Mouse (Mus musculus): ENCODE measurements around the gene Pdcd7. TPM values are rescaled to one million over a fixed set of nuclear protein-coding genes. Genes with fewer than 3 reads are reported as not detected.
"Not testable (repeated sequence)": the region's sequence is repeated elsewhere in the genome, so short reads cannot be mapped to it uniquely, and the experiment has no call there.

The Pdcd7 gene
- polyA plus RNA-seq, 1 experiment from 2014 or later: 18.3 TPM

- peaks cover 86% of the 10 kb centered on the region for H3K36me3 ChIP-seq
- H3K4me1 ChIP-seq (replicated peaks): no peaks in the 10 kb centered on the region
- no peak overlapping the region for H3K4me2 ChIP-seq
- ATAC-seq (ENCODE audit: insufficient number of reproducible peaks, insufficient read depth, low FRiP score, low TSS enrichment, low read depth): no peak
- 93% methylated on average over 11 of the region's 11 CpGs for WGBS
- no peaks in the 10 kb centered on the region for H3K9me3 ChIP-seq
- H3K27me3 ChIP-seq: no peaks in the 10 kb centered on the region
- no peak overlapping the region for H3K27ac ChIP-seq
- H3K4me3 ChIP-seq (replicated peaks): no peak overlapping the region
- H3K9ac ChIP-seq (replicated peaks): no peak overlapping the region
Measured at GRCm38 (mm10) chr9:65322255-65322900, 23.5 kb upstream of the Pdcd7 start.

- H3K27me3 ChIP-seq: no peaks in the 10 kb centered on the region
- H3K9ac ChIP-seq (replicated peaks): no peak overlapping the region
- H3K4me2 ChIP-seq: no peak overlapping the region
- no peaks in the 10 kb centered on the region for H3K4me1 ChIP-seq (replicated peaks)
- no peaks in the 10 kb centered on the region for H3K9me3 ChIP-seq
- no peak overlapping the region for H3K27ac ChIP-seq
- H3K36me3 ChIP-seq: peaks cover 92% of the 10 kb centered on the region
- no peak overlapping the region for H3K4me3 ChIP-seq (replicated peaks)
- no peak for ATAC-seq (ENCODE audit: insufficient number of reproducible peaks, insufficient read depth, low FRiP score, low TSS enrichment, low read depth)
Measured at GRCm38 (mm10) chr9:65325971-65326370, 19.9 kb upstream of the Pdcd7 start.

GRCm38 (mm10) chr9:65327371-65327770 is 18.5 kb upstream of the Pdcd7 start:
- no peak overlapping the region for H3K4me2 ChIP-seq
- H3K9me3 ChIP-seq: no peaks in the 10 kb centered on the region
- H3K27me3 ChIP-seq: no peaks in the 10 kb centered on the region
- H3K27ac ChIP-seq: no peak overlapping the region
- WGBS: 97% methylated on average over 2 of the region's 2 CpGs
- no peak for ATAC-seq (ENCODE audit: insufficient number of reproducible peaks, insufficient read depth, low FRiP score, low TSS enrichment, low read depth)
- no peaks in the 10 kb centered on the region for H3K4me1 ChIP-seq (replicated peaks)
- H3K4me3 ChIP-seq (replicated peaks): no peak overlapping the region
- H3K36me3 ChIP-seq: peaks cover 82% of the 10 kb centered on the region
- no peak overlapping the region for H3K9ac ChIP-seq (replicated peaks)

- Histone ChIP-seq H3K4me2 (no peak overlapping the region), H3K9ac (replicated peaks) (no peak overlapping the region), H3K4me3 (replicated peaks) (no peak overlapping the region), H3K27me3 (no peaks in the 10 kb centered on the region), H3K4me1 (replicated peaks) (no peaks in the 10 kb centered on the region), H3K27ac (no peak overlapping the region), H3K36me3 (peaks cover 18% of the 10 kb centered on the region), H3K9me3 (no peaks in the 10 kb centered on the region)
- no peak for ATAC-seq (ENCODE audit: insufficient number of reproducible peaks, insufficient read depth, low FRiP score, low TSS enrichment, low read depth)
- 81% methylated on average over 5 of the region's 5 CpGs for WGBS
Measured at GRCm38 (mm10) chr9:65333958-65334357, 11.9 kb upstream of the Pdcd7 start.

GRCm38 (mm10) chr9:65339146-65339545 is 6.8 kb upstream of the Pdcd7 start:
- no peak overlapping the region for H3K9ac ChIP-seq (replicated peaks)
- 86% methylated on average over 4 of the region's 4 CpGs for WGBS
- ATAC-seq (ENCODE audit: insufficient number of reproducible peaks, insufficient read depth, low FRiP score, low TSS enrichment, low read depth): no peak
- H3K27me3 ChIP-seq: no peaks in the 10 kb centered on the region; the same call in 1 of the 2 replicates
- no peak overlapping the region for H3K4me3 ChIP-seq (replicated peaks)
- no peaks in the 10 kb centered on the region for H3K36me3 ChIP-seq
- no peaks in the 10 kb centered on the region for H3K4me1 ChIP-seq (replicated peaks)
- no peaks in the 10 kb centered on the region for H3K9me3 ChIP-seq
- H3K27ac ChIP-seq: no peak overlapping the region
- H3K4me2 ChIP-seq: no peak overlapping the region

GRCm38 (mm10) chr9:65340414-65340813 is 5.5 kb upstream of the Pdcd7 start:
- Histone ChIP-seq H3K4me1 (replicated peaks) (no peaks in the 10 kb centered on the region), H3K27ac (no peak overlapping the region), H3K4me3 (replicated peaks) (no peak overlapping the region), H3K9me3 (no peaks in the 10 kb centered on the region), H3K4me2 (no peak overlapping the region), H3K36me3 (no peaks in the 10 kb centered on the region), H3K27me3 (no peaks in the 10 kb centered on the region; the same call in 1 of the 2 replicates), H3K9ac (replicated peaks) (no peak overlapping the region)
- 82% methylated on average over 2 of the region's 2 CpGs for WGBS
- no peak for ATAC-seq (ENCODE audit: insufficient number of reproducible peaks, insufficient read depth, low FRiP score, low TSS enrichment, low read depth)

GRCm38 (mm10) chr9:65345439-65345838 is 465 bp upstream of the Pdcd7 start:
- Histone ChIP-seq H3K4me1 (replicated peaks) (peaks cover 15% of the 10 kb centered on the region), H3K4me3 (replicated peaks) (peak overlapping the region; percentile 100), H3K9ac (replicated peaks) (peak overlapping the region; percentile 98; the same call in 1 of the 2 replicates), H3K4me2 (peak overlapping the region; percentile 90), H3K27ac (peak overlapping the region; percentile 95)
- not testable (repeated sequence) for H3K36me3 ChIP-seq; H3K9me3 ChIP-seq; ATAC-seq (ENCODE audit: insufficient number of reproducible peaks, insufficient read depth, low FRiP score, low TSS enrichment, low read depth); H3K27me3 ChIP-seq
- WGBS: 72% methylated on average over 11 of the region's 11 CpGs

GRCm38 (mm10) chr9:65346476-65347111 is 690 bp downstream of the Pdcd7 start:
- peak overlapping the region; percentile 98 for H3K9ac ChIP-seq (replicated peaks)
- peak overlapping the region; percentile 90 for H3K4me2 ChIP-seq
- ATAC-seq (ENCODE audit: insufficient number of reproducible peaks, insufficient read depth, low FRiP score, low TSS enrichment, low read depth): 0 out of 2 replicates have a peak, but pooled peaks have one; percentile 56
- H3K27me3 ChIP-seq: no peaks in the 10 kb centered on the region; the same call in 1 of the 2 replicates
- no peaks in the 10 kb centered on the region for H3K36me3 ChIP-seq
- H3K9me3 ChIP-seq: no peaks in the 10 kb centered on the region
- H3K4me3 ChIP-seq (replicated peaks): peak overlapping the region; percentile 100
- peak overlapping the region; percentile 95 for H3K27ac ChIP-seq
- H3K4me1 ChIP-seq (replicated peaks): peaks cover 15% of the 10 kb centered on the region
- under 1% methylated on average over 77 of the region's 77 CpGs for WGBS

- Histone ChIP-seq H3K4me2 (peak overlapping the region; percentile 90), H3K36me3 (no peaks in the 10 kb centered on the region), H3K4me1 (replicated peaks) (peaks cover 15% of the 10 kb centered on the region), H3K9ac (replicated peaks) (peak overlapping the region; percentile 98), H3K9me3 (no peaks in the 10 kb centered on the region), H3K27me3 (no peaks in the 10 kb centered on the region; the same call in 1 of the 2 replicates), H3K4me3 (replicated peaks) (peak overlapping the region; percentile 100), H3K27ac (peak overlapping the region; percentile 95)
- 0 out of 2 replicates have a peak, but pooled peaks have one; percentile 6 for ATAC-seq (ENCODE audit: insufficient number of reproducible peaks, insufficient read depth, low FRiP score, low TSS enrichment, low read depth)
- 49% methylated on average over 8 of the region's 8 CpGs for WGBS
Measured at GRCm38 (mm10) chr9:65347112-65347850, 1.4 kb downstream of the Pdcd7 start.

- WGBS: 88% methylated on average over 5 of the region's 5 CpGs
- no peaks in the 10 kb centered on the region for H3K9me3 ChIP-seq
- no peak for ATAC-seq (ENCODE audit: insufficient number of reproducible peaks, insufficient read depth, low FRiP score, low TSS enrichment, low read depth)
- H3K4me1 ChIP-seq (replicated peaks): peaks cover 1% of the 10 kb centered on the region; the same call in 1 of the 2 replicates
- no peak overlapping the region for H3K4me2 ChIP-seq
- H3K27ac ChIP-seq: no peak overlapping the region
- peaks cover 38% of the 10 kb centered on the region for H3K36me3 ChIP-seq
- H3K9ac ChIP-seq (replicated peaks): no peak overlapping the region
- no peaks in the 10 kb centered on the region for H3K27me3 ChIP-seq
- H3K4me3 ChIP-seq (replicated peaks): no peak overlapping the region
Measured at GRCm38 (mm10) chr9:65353251-65353650, 7.3 kb downstream of the Pdcd7 start.

GRCm38 (mm10) chr9:65356561-65356960 is 10.7 kb downstream of the Pdcd7 start:
- H3K4me3 ChIP-seq (replicated peaks): no peak overlapping the region
- WGBS: 86% methylated on average over 7 of the region's 7 CpGs
- peaks cover 70% of the 10 kb centered on the region for H3K36me3 ChIP-seq
- H3K27me3 ChIP-seq: no peaks in the 10 kb centered on the region
- no peaks in the 10 kb centered on the region for H3K4me1 ChIP-seq (replicated peaks)
- H3K9ac ChIP-seq (replicated peaks): no peak overlapping the region
- no peak overlapping the region for H3K27ac ChIP-seq
- no peak overlapping the region for H3K4me2 ChIP-seq
- no peaks in the 10 kb centered on the region for H3K9me3 ChIP-seq
- no peak for ATAC-seq (ENCODE audit: insufficient number of reproducible peaks, insufficient read depth, low FRiP score, low TSS enrichment, low read depth)

Data from limb, embryonic 12.5 days (tissue).